In genomic region chr11:72002138-72002853, GRCm38 (mm10) we compare ENCODE assay signal across 9 mouse cellular contexts. TPM values are rescaled to one million over a fixed set of nuclear protein-coding genes. Genes with fewer than 3 reads are reported as not detected.
DNase-seq lines count a peak whose midpoint lies in the region; ATAC-seq lines count a peak whose summit lies in the region.
"Had no signal": no experiment of that assay in that cellular context is flagged by ENCODE, and none has a peak within 500 bp of the region (broad histone marks: within the 10 kb centered on the region; RNA-seq: fewer than 3 reads in every experiment).

No protein-coding gene starts in this region.

- no peak overlapping the region for H3K4me2 ChIP-seq in neural tube, embryonic 11.5 days (ENCODE audit: low read depth)
- H3K4me2 ChIP-seq in hindbrain, embryonic 13.5 days = no peak overlapping the region
- H3K4me2 ChIP-seq: liver, embryonic 13.5 days had no signal

- no peaks in the 10 kb centered on the region for H3K4me1 ChIP-seq in neural tube, embryonic 11.5 days (ENCODE audit: control insufficient read depth, insufficient read depth, low read length)
- H3K4me1 ChIP-seq in hindbrain, embryonic 13.5 days (replicated peaks) = peaks cover 16% of the 10 kb centered on the region
- H3K4me1 ChIP-seq: liver, embryonic 13.5 days had no signal

- no peak overlapping the region for H3K9ac ChIP-seq in neural tube, embryonic 11.5 days (ENCODE audit: low read length)
- no peak overlapping the region for H3K9ac ChIP-seq in hindbrain, embryonic 13.5 days
- H3K9ac ChIP-seq: liver, embryonic 13.5 days had no signal

- WGBS in neural tube, embryonic 11.5 days = 50% methylated on average over 13 of the region's 13 CpGs
- WGBS in hindbrain, embryonic 13.5 days = 49% methylated on average over 13 of the region's 13 CpGs

- no peak overlapping the region for H3K27ac ChIP-seq in neural tube, embryonic 11.5 days (ENCODE audit: low read depth, low read length)
- H3K27ac ChIP-seq in hindbrain, embryonic 13.5 days = no peak overlapping the region
- H3K27ac ChIP-seq: liver, embryonic 13.5 days had no signal

- DNase-seq in gastrocnemius, adult 18-20 months (ENCODE audit: low spot score) = peak; percentile 43
- DNase-seq in gastrocnemius, postnatal 4 days (ENCODE audit: low spot score in 2 of 2) = no peak
- DNase-seq in neural tube, embryonic 11.5 days (ENCODE audit: low spot score) = peak; percentile 26
- DNase-seq in neural tube, embryonic 10.5 days (ENCODE audit: extremely low spot score, low spot score) = no peak
- peak; percentile 70 to 81 for DNase-seq in cerebellum, postnatal 25 days
- DNase-seq in retina, embryonic 14.5 days (ENCODE audit: low spot score) = peak; percentile 42
- no peak for DNase-seq in Muller cell, postnatal 12 days (ENCODE audit: inconsistent ontology term)
- DNase-seq: liver, embryonic 13.5 days had no signal

- no peak overlapping the region for H3K4me3 ChIP-seq in neural tube, embryonic 11.5 days (ENCODE audit: low read depth, low read length)
- no peak overlapping the region for H3K4me3 ChIP-seq in hindbrain, embryonic 13.5 days
- H3K4me3 ChIP-seq: liver, embryonic 13.5 days had no signal

- H3K36me3 ChIP-seq in neural tube, embryonic 11.5 days (ENCODE audit: control insufficient read depth, insufficient read depth, low read length) = no peaks in the 10 kb centered on the region
- H3K36me3 ChIP-seq in hindbrain, embryonic 13.5 days = no peaks in the 10 kb centered on the region
- H3K36me3 ChIP-seq: liver, embryonic 13.5 days had no signal

- H3K27me3 ChIP-seq in neural tube, embryonic 11.5 days (ENCODE audit: control insufficient read depth, insufficient read depth, low read length) = no peaks in the 10 kb centered on the region
- 0 out of 2 replicates have a peak, but pooled peaks cover 3% of the 10 kb centered on the region for H3K27me3 ChIP-seq in hindbrain, embryonic 13.5 days
- H3K27me3 ChIP-seq: liver, embryonic 13.5 days had no signal

- no peak for ATAC-seq in neural tube, embryonic 11.5 days (ENCODE audit: insufficient read depth, low FRiP score, low TSS enrichment)
- ATAC-seq in hindbrain, embryonic 13.5 days (ENCODE audit: low FRiP score) = no peak

- no peaks in the 10 kb centered on the region for H3K9me3 ChIP-seq in neural tube, embryonic 11.5 days (ENCODE audit: control insufficient read depth, low read length)
- no peaks in the 10 kb centered on the region for H3K9me3 ChIP-seq in hindbrain, embryonic 13.5 days
- H3K9me3 ChIP-seq: liver, embryonic 13.5 days had no signal

RNA-seq across cellular contexts. Expression of gene Aipl1, which starts 35.0 kb away (rescaled TPM):
- total RNA-seq in gastrocnemius, adult 18-20 months (2021) = not detected
- under 1 TPM; 0.26 to 0.29 TPM for total RNA-seq in gastrocnemius, postnatal 4 days (2021)
- 0.09 and 0.23 TPM in 2 replicates for polyA plus RNA-seq in neural tube, embryonic 11.5 days (2014; fragmentation: Nextera tagmentation; extraction: Ambion mirVana)
- 0.31 and 0.39 TPM in 2 replicates for polyA plus RNA-seq in hindbrain, embryonic 13.5 days (2015; fragmentation: Nextera tagmentation; extraction: Ambion mirVana)

RNA-seq across cellular contexts. Expression of gene Pimreg, which starts 39.5 kb away (rescaled TPM):
- not detected for total RNA-seq in gastrocnemius, adult 18-20 months (2021)
- 10 to 100 TPM; 21.3 to 30.0 TPM for total RNA-seq in gastrocnemius, postnatal 4 days (2021)
- 158 and 169 TPM in 2 replicates for polyA plus RNA-seq in neural tube, embryonic 11.5 days (2014; fragmentation: Nextera tagmentation; extraction: Ambion mirVana)
- polyA plus RNA-seq in hindbrain, embryonic 13.5 days (2015; fragmentation: Nextera tagmentation; extraction: Ambion mirVana) = 43.2 and 43.6 TPM in 2 replicates

Comparison
In these comparisons a context has a peak if more than half of its experiments do, and no peak if none do; other contexts are left out.
1. DNase-seq: peak in gastrocnemius, adult 18-20 months (single experiment), neural tube, embryonic 11.5 days (single experiment), cerebellum, postnatal 25 days (2 of 2) and retina, embryonic 14.5 days (single experiment); none in gastrocnemius, postnatal 4 days (0 of 2), neural tube, embryonic 10.5 days (single experiment) and Muller cell, postnatal 12 days (single experiment).
2. RNA of gene Pimreg, which starts 39.5 kb away (total RNA-seq): 21.3 to 30.0 TPM in gastrocnemius, postnatal 4 days; not detected in gastrocnemius, adult 18-20 months; every median in the first group is over 10 times any median in the second.